Mouse (Mus musculus) cerebellum, postnatal 14 days (tissue): ENCODE data around the gene Fgf14.
A peak's percentile ranks its signal among the peaks of the same experiment; 100 is the strongest.

Source experiments
- DNase-seq, 2 experiments: peaks; one replicate each; pipeline ENCODE4 v3.0.0; 2021; ENCODE audit warnings: mixed read lengths in 2 of 2

Gene Fgf14

GRCm38 (mm10) chr14:124474066-124474667 is 202.8 kb downstream of the Fgf14 start:
- DNase-seq = no peak

GRCm38 (mm10) chr14:124470909-124471308 is 206.0 kb downstream of the Fgf14 start:
- DNase-seq = no peak

GRCm38 (mm10) chr14:124455120-124455519 is 221.8 kb downstream of the Fgf14 start:
- peak; percentile 9 to 31 for DNase-seq

- no peak for DNase-seq
Observed at GRCm38 (mm10) chr14:124446096-124446840, 230.7 kb downstream of the Fgf14 start.

GRCm38 (mm10) chr14:124444831-124445230 is 232.1 kb downstream of the Fgf14 start:
- no peak for DNase-seq

- peak; percentile 29 to 51 for DNase-seq
Observed at GRCm38 (mm10) chr14:124439298-124439697, 237.6 kb downstream of the Fgf14 start.

GRCm38 (mm10) chr14:124411890-124412289 is 265.0 kb downstream of the Fgf14 start:
- no peak for DNase-seq

GRCm38 (mm10) chr14:124410945-124411344 is 266.0 kb downstream of the Fgf14 start:
- peak; percentile 49 to 74 for DNase-seq

GRCm38 (mm10) chr14:124328391-124328790 is 348.5 kb downstream of the Fgf14 start:
- DNase-seq = no peak

- no peak for DNase-seq
Observed at GRCm38 (mm10) chr14:124319017-124319718, 357.8 kb downstream of the Fgf14 start.

GRCm38 (mm10) chr14:124315513-124315912 is 361.4 kb downstream of the Fgf14 start:
- DNase-seq = no peak

- no peak for DNase-seq
Observed at GRCm38 (mm10) chr14:124287027-124287426, 389.9 kb downstream of the Fgf14 start.

- no peak for DNase-seq
Observed at GRCm38 (mm10) chr14:124278384-124278944, 398.5 kb downstream of the Fgf14 start.

GRCm38 (mm10) chr14:124266977-124267376 is 409.9 kb downstream of the Fgf14 start:
- DNase-seq = peak; percentile 21 to 23

- no peak for DNase-seq
Observed at GRCm38 (mm10) chr14:124264541-124265059, 412.3 kb downstream of the Fgf14 start.

GRCm38 (mm10) chr14:124263199-124263598 is 413.7 kb downstream of the Fgf14 start:
- DNase-seq = no peak

- no peak for DNase-seq
Observed at GRCm38 (mm10) chr14:124247517-124247916, 429.4 kb downstream of the Fgf14 start.

- DNase-seq = peak; percentile 12 to 27
Observed at GRCm38 (mm10) chr14:124223445-124223844, 453.5 kb downstream of the Fgf14 start.

GRCm38 (mm10) chr14:124222447-124222846 is 454.5 kb downstream of the Fgf14 start:
- DNase-seq = peak; percentile 67 to 76

- DNase-seq = peak; percentile 23 to 24
Observed at GRCm38 (mm10) chr14:124220979-124221378, 455.9 kb downstream of the Fgf14 start.

- peak; percentile 55 to 74 for DNase-seq
Observed at GRCm38 (mm10) chr14:124195806-124196205, 481.1 kb downstream of the Fgf14 start.

- no peak for DNase-seq
Observed at GRCm38 (mm10) chr14:124195331-124195730, 481.6 kb downstream of the Fgf14 start.

GRCm38 (mm10) chr14:124192815-124193142 is 484.1 kb downstream of the Fgf14 start:
- peak; percentile 25 to 31 for DNase-seq
